Mouse (Mus musculus) myocyte (in vitro differentiated cells): ENCODE data around the gene Samt4.

Experiments
- CEBPB ChIP-seq: IDR thresholded peaks from 2 replicates; pipeline ENCODE4 v1.6.1; 2011; ENCODE audit warnings: mild to moderate bottlenecking, moderate library complexity; ENCODE audit not compliant: poor library complexity, insufficient read depth, severe bottlenecking
- E2F4 ChIP-seq: IDR thresholded peaks from one replicate; pipeline ENCODE4 v1.6.1; 2011; ENCODE audit warnings: mild to moderate bottlenecking, control low read depth, moderate library complexity; ENCODE audit not compliant: insufficient read depth
- MAX ChIP-seq: IDR thresholded peaks from one replicate; pipeline ENCODE4 v1.6.1; 2011; ENCODE audit warnings: low read depth, mild to moderate bottlenecking, control low read depth
- POLR2A ChIP-seq: IDR thresholded peaks from one replicate; pipeline ENCODE4 v1.6.1; 2011; ENCODE audit warnings: low read depth, mild to moderate bottlenecking, control low read depth, moderate library complexity; ENCODE audit not compliant: insufficient read length
- POLR2AphosphoS2 ChIP-seq: IDR thresholded peaks from one replicate; pipeline ENCODE4 v1.6.1; 2011; ENCODE audit warnings: low read depth, control low read depth; ENCODE audit not compliant: insufficient read length
- REST ChIP-seq: IDR thresholded peaks from one replicate; pipeline ENCODE4 v1.6.1; 2011; ENCODE audit warnings: mild to moderate bottlenecking, control low read depth, moderate library complexity; ENCODE audit not compliant: insufficient read depth, insufficient read length
- SRF ChIP-seq: IDR thresholded peaks from one replicate; pipeline ENCODE4 v1.6.1; 2011; ENCODE audit warnings: low read depth; ENCODE audit not compliant: control insufficient read depth, insufficient read length
- TCF12 ChIP-seq: IDR thresholded peaks from one replicate; pipeline ENCODE4 v1.6.1; 2011; ENCODE audit warnings: mild to moderate bottlenecking, control low read depth; ENCODE audit not compliant: poor library complexity, insufficient read depth, severe bottlenecking
- USF1 ChIP-seq: IDR thresholded peaks from one replicate; pipeline ENCODE4 v1.6.1; 2011; ENCODE audit warnings: low read depth, mild to moderate bottlenecking, control low read depth, moderate library complexity

DNA sequence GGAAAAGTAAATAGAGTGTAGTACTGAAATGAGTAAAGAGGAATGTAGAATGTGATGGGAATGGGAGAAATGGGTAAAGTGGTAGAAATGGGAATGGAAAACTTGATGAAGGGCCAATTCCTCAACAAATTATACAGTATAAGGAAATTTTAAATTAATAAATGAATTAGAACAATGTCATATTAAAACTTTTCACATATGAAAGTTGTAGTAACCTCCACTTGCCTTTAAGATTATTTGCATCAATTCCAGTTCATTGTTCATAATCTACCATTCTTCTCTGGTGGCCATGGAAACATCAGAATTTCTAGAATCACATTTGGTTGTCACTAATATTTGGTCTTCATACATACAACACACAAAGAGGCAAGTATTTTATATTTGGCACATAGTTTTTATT is at the start of gene Samt4:
- no peak for TF ChIP-seq MAX
- TF ChIP-seq CEBPB: no peak
- no peak for TF ChIP-seq POLR2A
- no peak for TF ChIP-seq E2F4
- TF ChIP-seq POLR2AphosphoS2: no peak
- no peak for TF ChIP-seq USF1
- TF ChIP-seq SRF: no peak
- TF ChIP-seq REST: no peak
- TF ChIP-seq TCF12: no peak
